Mouse (Mus musculus) heart, adult 10 weeks (tissue): Measurements from ENCODE around the gene Rpl12. TPM values are rescaled to one million over a fixed set of nuclear protein-coding genes. Genes with fewer than 3 reads are reported as not detected.

ENCODE experiments used
- polyA plus RNA-seq: library from polyadenylated mRNA; stranded (reverse); fragments of 350-450 nt; fragmentation: Illumina TruSeq; extraction: RNeasy Lipid Tissue Mini Kit (QIAGEN cat#74804); gene quantifications from one replicate; pipeline ENCODE4 v1.2.3, GENCODE M21; 2014; ENCODE audit warnings: low read depth, low replicate concordance

Rpl12 gene
- 349 TPM for polyA plus RNA-seq

GRCm38 (mm10) chr2:32961192-32961995 lies at the start of gene Rpl12, which contains the start of gene Lrsam1:
TSS of gene Rpl12 (plus strand) at chr2:32961559.
TSS of gene Lrsam1 (minus strand) at chr2:32961614.

GRCm38 (mm10) chr2:32981725-32982271 lies 20.4 kb downstream of the Rpl12 start, which contains the start of gene Slc2a8:
TSS of gene Slc2a8 (minus strand) at chr2:32982083.

Other genes starting within 250 kb of the Rpl12 start
- 35.5 TPM for gene Cdk9, start 248.5 kb upstream of the Rpl12 start, polyA plus RNA-seq
- gene Sh2d3c, start 240.5 kb upstream of the Rpl12 start, polyA plus RNA-seq = 17.4 TPM
- not detected for gene 6330409D20Rik, start 220.5 kb upstream of the Rpl12 start, polyA plus RNA-seq
- 15.4 TPM for gene Tor2a, start 204.3 kb upstream of the Rpl12 start, polyA plus RNA-seq
- gene Ttc16, start 185.9 kb upstream of the Rpl12 start, polyA plus RNA-seq = 0.24 TPM
- 3.7 TPM for gene Ptrh1, start 185.8 kb upstream of the Rpl12 start, polyA plus RNA-seq
- not detected for gene Cfap157, start 177.1 kb upstream of the Rpl12 start, polyA plus RNA-seq
- 10.0 TPM for gene Stxbp1, start 114.3 kb upstream of the Rpl12 start, polyA plus RNA-seq
- gene Fam129b, start 85.4 kb upstream of the Rpl12 start, polyA plus RNA-seq = 18.2 TPM
- gene Lrsam1, start 55 bp downstream of the Rpl12 start, polyA plus RNA-seq = 15.1 TPM
- 16.6 TPM for gene Slc2a8, start 20.5 kb downstream of the Rpl12 start, polyA plus RNA-seq
- 1.7 TPM for gene Garnl3, start 170.1 kb downstream of the Rpl12 start, polyA plus RNA-seq